Mouse (Mus musculus) frontal cortex, postnatal 14 days (tissue): ENCODE results near the gene Cntrl.

Experiments used
- DNase-seq, 2 experiments: peaks; one replicate each; pipeline ENCODE4 v3.0.0; 2022; ENCODE audit warnings: low spot score in 2 of 2

Cntrl gene

GRCm38 (mm10) chr2:35216701-35217100 is 107.4 kb downstream of the Cntrl start:
- DNase-seq, result no peak

GRCm38 (mm10) chr2:35218736-35219135 is 109.4 kb downstream of the Cntrl start:
- no peak for DNase-seq

- DNase-seq, result no peak
Measured at GRCm38 (mm10) chr2:35222822-35223391, 113.6 kb downstream of the Cntrl start.

- DNase-seq, result no peak
Measured at GRCm38 (mm10) chr2:35224285-35224684, 115.0 kb downstream of the Cntrl start.

GRCm38 (mm10) chr2:35228145-35228544 is 118.9 kb downstream of the Cntrl start:
- no peak for DNase-seq
